Mouse (Mus musculus) skeletal muscle tissue, adult 2 months (tissue): ENCODE results near the gene Gm10639.
"Not testable (repeated sequence)": the region's sequence is repeated elsewhere in the genome, so short reads cannot be mapped to it uniquely, and the experiment has no call there.

Experiments
- DNase-seq: peaks from one replicate; pipeline ENCODE4 v3.0.0-alpha.2; 2012; ENCODE audit warnings: low read depth, low spot score

Gm10639 gene

DNA sequence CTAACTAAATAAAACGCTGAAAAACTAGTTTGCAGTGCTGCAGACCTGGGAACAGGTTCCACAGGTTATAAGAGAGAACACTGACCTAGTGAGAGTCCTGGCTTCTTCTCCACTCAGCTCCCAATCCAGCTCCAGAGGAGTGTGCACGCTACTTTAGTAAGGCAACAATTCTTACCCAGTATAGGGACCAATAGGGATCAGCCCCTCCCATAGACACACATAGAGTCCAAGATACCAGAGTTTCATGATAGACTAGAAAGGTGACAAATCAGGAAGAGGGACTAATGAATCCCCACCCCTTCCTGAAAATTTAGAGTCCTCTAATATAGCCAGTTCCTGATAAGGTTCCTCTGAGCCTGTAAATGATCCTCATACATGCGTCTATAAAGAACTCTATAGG lies 57.3 kb downstream of the Gm10639 start:
- DNase-seq: no peak

DNA sequence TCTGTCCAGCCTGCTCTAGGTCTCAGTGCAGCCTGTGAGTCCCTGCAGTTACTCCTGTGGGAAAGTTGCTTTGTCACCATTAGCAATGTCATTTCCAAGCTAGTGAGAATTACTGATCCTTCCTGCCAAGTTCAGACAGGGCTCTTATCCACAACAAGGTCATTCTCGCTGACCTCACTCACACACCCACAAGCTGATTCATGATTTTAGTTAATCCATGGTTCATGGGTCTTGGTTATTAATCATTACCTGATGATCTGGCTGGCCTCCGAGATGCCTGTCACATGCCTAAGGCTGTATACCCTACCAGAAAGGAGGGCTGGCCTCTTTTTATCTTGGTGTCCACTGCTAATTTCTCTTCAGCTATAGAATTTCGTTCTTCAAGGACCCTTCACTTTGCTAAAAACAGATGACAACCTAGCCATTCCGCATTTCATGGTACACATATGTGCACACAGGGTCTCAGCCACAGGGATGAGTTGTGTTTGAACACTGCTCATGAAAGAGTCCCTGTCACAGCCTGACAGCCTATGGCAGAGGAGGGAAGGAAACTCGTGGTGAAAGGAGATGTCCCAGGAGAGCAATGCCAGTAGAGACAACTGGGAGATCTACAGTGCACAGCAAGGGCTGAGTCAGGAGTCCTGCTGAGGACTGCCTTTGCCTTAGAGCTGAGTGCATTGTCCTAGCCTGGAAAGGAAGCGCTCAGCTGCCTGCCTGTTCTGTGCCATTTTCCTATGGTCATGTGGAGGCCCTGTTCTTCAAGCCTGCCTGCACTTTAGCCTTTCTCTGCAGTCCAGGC lies 58.7 kb downstream of the Gm10639 start:
- peak; percentile 14 for DNase-seq

DNA sequence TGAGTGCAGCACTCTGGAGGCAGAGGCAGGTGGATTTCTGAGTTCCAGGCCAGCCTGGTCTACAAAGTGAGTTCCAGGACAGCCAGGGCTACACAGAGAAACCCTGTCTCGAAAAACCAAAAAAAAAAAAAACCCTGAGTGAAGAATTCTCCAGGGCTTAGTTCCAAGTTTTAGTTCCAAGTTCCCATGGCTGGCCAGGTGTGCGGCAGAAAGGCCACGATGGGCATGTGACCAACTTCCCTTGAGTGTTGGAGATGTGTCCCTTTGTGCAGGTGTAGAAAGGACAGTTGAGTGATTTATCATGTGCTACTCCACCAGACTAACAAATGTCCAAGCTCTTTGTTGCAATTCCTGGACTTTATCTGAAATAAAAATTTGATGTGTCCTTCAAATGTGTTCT lies 59.4 kb downstream of the Gm10639 start:
- not testable (repeated sequence) for DNase-seq

DNA sequence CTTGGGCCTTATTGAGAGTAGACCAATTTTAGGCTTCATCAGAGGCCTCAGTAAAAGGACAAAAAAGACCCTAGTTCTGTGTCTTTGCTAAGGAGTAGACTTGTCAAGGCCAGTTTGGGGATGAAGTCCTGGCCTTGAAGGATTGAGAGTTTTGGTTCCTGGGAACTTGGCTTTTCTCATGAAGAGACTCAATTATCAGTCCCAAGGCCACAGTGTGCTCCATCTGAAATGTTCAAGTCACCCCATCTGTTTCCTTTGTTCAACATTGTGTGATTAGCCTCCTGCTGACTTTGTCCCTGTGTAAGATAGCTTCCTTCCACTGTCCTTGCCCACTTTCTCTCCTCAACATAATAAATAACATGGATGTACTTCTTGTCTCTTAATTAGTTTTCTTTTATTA lies 60.3 kb downstream of the Gm10639 start:
- DNase-seq: not testable (repeated sequence)

DNA sequence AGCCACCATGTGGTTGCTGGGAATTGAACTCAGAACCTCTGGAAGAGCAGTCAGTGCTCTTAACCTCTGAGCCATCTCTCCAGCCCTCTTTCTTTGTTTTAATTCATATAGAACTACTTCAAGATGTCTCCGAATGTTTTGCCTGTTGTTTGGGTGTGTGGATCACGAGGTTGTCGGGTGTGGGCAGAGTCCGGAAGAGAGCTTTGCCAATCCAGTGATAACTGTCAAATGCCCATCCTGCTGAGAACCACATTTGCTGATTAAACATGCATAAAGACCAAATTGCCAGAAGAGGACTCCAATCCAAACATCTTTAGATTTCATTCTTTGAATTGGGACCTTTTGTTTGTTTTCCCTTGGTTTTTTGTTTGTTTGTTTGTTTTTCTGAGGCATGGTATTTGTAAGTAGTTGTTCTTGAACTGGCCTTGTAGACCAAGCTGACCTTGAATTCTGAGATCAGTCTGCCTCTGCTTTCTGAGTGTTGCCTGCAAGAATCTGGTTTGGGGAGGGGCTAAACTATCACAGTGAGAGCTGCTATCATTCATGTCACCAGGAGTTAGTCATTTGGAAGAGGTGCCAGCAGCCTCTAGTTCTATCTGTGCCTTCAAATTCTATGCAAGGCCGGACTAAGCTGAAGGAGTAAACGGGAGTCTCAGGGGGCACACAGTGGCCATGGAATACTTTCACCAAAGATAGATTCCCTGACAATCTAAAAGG lies 61.9 kb downstream of the Gm10639 start:
- no peak for DNase-seq
